Mouse (Mus musculus): ENCODE measurements around the gene Gm20708. TPM values are rescaled to one million over a fixed set of nuclear protein-coding genes. Genes with fewer than 3 reads are reported as not detected.
"Not testable (repeated sequence)": the region's sequence is repeated elsewhere in the genome, so short reads cannot be mapped to it uniquely, and the experiment has no call there.

Gm20708 gene
- polyA plus RNA-seq, 1 experiment from 2014 or later: not detected

DNA sequence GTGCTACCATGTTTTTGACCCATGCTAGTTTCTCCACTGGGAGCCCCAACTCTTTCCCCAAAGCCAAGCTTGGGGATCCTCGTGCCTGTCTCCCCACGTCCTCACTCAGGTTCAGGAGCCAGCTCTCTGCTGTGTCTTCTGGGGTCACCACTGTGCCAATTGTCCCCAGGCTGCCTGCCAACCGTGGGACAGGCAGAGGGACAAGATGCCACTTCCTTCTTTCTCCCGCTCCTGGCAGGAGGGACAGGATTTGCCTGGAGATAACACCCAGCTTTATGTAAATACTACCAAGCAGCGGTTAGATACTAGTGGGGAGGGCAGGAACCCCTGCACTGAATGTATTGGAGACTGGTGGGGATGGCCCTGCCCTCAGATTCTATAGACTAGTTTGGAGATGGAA lies 4.4 kb downstream of the Gm20708 start:
- no peak overlapping the region for H3K9ac ChIP-seq (ENCODE audit: low read length)
- H3K27me3 ChIP-seq (ENCODE audit: control insufficient read depth, insufficient read depth, low read length): no peaks in the 10 kb centered on the region
- H3K36me3 ChIP-seq (ENCODE audit: control insufficient read depth, insufficient read depth, low read length): peaks cover 14% of the 10 kb centered on the region
- H3K4me3 ChIP-seq (ENCODE audit: low read depth, low read length): no peak overlapping the region
- no peak overlapping the region for H3K4me2 ChIP-seq (ENCODE audit: low read depth)
- peaks cover 11% of the 10 kb centered on the region for H3K4me1 ChIP-seq (ENCODE audit: control insufficient read depth, insufficient read depth, low read length)
- DNase-seq (ENCODE audit: low spot score) (no peak), ATAC-seq (ENCODE audit: insufficient read depth, low FRiP score, low TSS enrichment) (no peak)
- WGBS: 89% methylated on average over 5 of the region's 5 CpGs
- H3K9me3 ChIP-seq (ENCODE audit: control insufficient read depth, low read length): no peaks in the 10 kb centered on the region
- no peak overlapping the region for H3K27ac ChIP-seq (ENCODE audit: low read depth, low read length)

DNA sequence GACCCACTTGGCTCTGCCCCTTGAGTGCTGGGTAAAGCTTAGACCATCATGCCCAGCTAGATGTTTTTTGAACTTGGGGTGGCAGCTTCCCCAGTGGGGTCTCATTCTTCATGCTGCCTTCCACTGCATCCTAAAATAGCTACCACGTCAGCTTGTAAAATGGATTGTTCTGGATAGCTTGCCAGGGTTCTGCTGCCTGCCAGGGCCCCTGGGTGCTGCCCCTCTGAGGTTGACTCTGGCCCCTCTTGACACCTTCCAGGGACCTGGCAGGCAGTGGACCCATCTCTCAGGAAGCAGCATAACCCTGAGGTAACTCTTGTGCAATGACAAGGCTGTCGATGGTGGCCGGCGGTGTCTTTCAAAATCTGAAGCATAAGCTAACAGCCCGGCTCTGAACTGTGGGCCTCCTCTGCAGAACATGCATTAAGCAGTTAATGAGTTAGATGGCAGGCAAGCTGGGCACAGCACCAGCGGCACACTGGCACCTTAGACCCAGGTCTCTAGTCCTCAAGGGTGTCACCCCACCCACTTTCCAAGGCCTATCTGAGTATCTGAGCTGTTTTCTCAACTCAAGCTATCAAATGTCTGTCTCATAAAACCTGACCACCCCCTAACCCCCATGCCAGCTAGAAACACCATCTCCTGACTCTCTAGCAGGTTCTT lies 5.4 kb downstream of the Gm20708 start:
- DNase-seq (ENCODE audit: low spot score): no peak
- H3K4me2 ChIP-seq (ENCODE audit: low read depth): no peak overlapping the region
- no peak overlapping the region for H3K4me3 ChIP-seq (ENCODE audit: low read depth, low read length)
- no peaks in the 10 kb centered on the region for H3K9me3 ChIP-seq (ENCODE audit: control insufficient read depth, low read length)
- H3K27ac ChIP-seq (ENCODE audit: low read depth, low read length): no peak overlapping the region
- 95% methylated on average over 6 of the region's 6 CpGs for WGBS
- H3K27me3 ChIP-seq (ENCODE audit: control insufficient read depth, insufficient read depth, low read length): no peaks in the 10 kb centered on the region
- no peak overlapping the region for H3K9ac ChIP-seq (ENCODE audit: low read length)
- no peak for ATAC-seq (ENCODE audit: insufficient read depth, low FRiP score, low TSS enrichment)
- peaks cover 14% of the 10 kb centered on the region for H3K36me3 ChIP-seq (ENCODE audit: control insufficient read depth, insufficient read depth, low read length)
- H3K4me1 ChIP-seq (ENCODE audit: control insufficient read depth, insufficient read depth, low read length): peaks cover 10% of the 10 kb centered on the region

DNA sequence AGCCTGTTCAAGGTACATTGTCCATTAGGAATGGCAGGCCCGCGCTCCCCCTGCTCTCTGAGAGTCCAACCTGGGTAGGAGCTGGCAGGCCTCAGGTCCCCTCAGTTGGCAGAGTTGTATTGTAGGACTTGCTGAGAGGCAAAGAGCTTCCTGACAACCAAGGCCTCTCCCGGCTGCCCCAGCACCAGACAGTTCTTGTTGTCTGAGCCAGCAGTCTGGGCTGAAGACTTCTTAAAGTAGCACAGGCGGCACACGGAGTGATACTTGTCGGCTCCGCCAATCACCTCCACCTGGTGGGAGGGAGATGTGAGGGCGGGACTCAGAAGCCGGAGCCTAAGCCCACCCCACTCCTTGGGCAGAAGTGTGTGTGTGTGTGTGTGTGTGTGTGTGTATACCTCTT lies 6.4 kb downstream of the Gm20708 start:
- peaks cover 14% of the 10 kb centered on the region for H3K36me3 ChIP-seq (ENCODE audit: control insufficient read depth, insufficient read depth, low read length)
- not testable (repeated sequence) for H3K4me1 ChIP-seq (ENCODE audit: control insufficient read depth, insufficient read depth, low read length); H3K9me3 ChIP-seq (ENCODE audit: control insufficient read depth, low read length); H3K4me3 ChIP-seq (ENCODE audit: low read depth, low read length); H3K4me2 ChIP-seq (ENCODE audit: low read depth); H3K9ac ChIP-seq (ENCODE audit: low read length); ATAC-seq (ENCODE audit: insufficient read depth, low FRiP score, low TSS enrichment); DNase-seq (ENCODE audit: low spot score); H3K27me3 ChIP-seq (ENCODE audit: control insufficient read depth, insufficient read depth, low read length); H3K27ac ChIP-seq (ENCODE audit: low read depth, low read length)
- WGBS: 94% methylated on average over 9 of the region's 9 CpGs

DNA sequence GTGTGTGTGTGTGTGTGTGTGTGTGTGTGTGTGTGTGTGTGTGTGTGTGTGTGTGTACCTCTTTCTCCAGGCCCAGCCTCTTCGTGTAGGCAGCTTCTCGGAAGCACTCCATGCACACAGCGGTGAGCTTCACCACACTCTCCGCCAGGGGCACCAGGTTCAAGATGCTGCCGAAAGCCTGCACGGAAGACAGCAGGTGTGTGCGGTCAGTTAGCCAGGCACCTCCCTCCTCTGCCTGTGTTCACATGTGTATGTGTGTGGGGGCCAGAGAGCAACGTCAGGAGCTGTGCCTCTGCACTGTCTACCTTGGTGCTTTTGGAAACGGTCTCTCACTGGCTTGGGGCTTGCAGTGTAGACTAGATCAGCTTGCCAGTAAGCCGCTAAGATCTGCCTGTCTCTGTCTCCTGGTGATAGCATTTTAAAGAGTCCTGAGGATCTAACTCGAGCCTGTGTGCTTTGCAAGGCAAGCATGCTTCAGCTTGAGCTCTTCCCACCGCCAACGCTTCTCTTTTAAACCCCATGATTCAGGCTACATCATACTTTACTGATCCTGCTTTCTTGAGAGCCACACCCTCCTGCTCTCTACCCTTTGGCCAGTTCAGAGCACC lies 7.0 kb downstream of the Gm20708 start:
- peaks cover 14% of the 10 kb centered on the region for H3K36me3 ChIP-seq (ENCODE audit: control insufficient read depth, insufficient read depth, low read length)
- WGBS: 90% methylated on average over 13 of the region's 13 CpGs

DNA sequence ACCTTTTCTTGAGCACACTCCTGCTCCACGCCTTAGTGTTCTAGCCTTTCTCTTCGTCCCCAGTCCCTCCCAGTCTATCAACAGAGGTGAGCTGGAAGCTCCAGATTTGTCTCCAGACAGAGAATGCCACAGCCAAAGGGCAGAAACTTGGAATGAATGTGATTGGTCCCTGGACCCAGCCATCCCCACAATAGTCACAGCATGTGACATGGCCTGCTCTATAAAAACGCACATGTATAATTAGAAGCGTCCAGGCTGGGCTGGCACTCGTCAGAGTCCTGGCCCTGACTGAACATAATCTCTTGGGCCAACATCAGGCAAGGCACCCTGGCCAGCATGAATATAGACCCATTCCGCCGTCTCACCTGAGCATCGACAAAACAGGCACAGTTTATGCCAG lies 9.6 kb downstream of the Gm20708 start:
- Histone ChIP-seq H3K4me2 (ENCODE audit: low read depth) (no peak overlapping the region), H3K4me1 (ENCODE audit: control insufficient read depth, insufficient read depth, low read length) (peaks cover 1% of the 10 kb centered on the region; the same call in 1 of the 2 replicates), H3K27me3 (ENCODE audit: control insufficient read depth, insufficient read depth, low read length) (no peaks in the 10 kb centered on the region), H3K9ac (ENCODE audit: low read length) (no peak overlapping the region), H3K36me3 (ENCODE audit: control insufficient read depth, insufficient read depth, low read length) (peaks cover 8% of the 10 kb centered on the region), H3K9me3 (ENCODE audit: control insufficient read depth, low read length) (no peaks in the 10 kb centered on the region), H3K4me3 (ENCODE audit: low read depth, low read length) (no peak overlapping the region), H3K27ac (ENCODE audit: low read depth, low read length) (no peak overlapping the region)
- DNase-seq (ENCODE audit: low spot score) (no peak), ATAC-seq (ENCODE audit: insufficient read depth, low FRiP score, low TSS enrichment) (no peak)
- WGBS: 79% methylated on average over 8 of the region's 8 CpGs

More for the DNA sequence above, 7.0 kb downstream of the Gm20708 start:
- no peak overlapping the region for H3K9ac ChIP-seq (ENCODE audit: low read length)
- no peak overlapping the region for H3K4me2 ChIP-seq (ENCODE audit: low read depth)
- no peaks in the 10 kb centered on the region for H3K9me3 ChIP-seq (ENCODE audit: control insufficient read depth, low read length)
- DNase-seq (ENCODE audit: low spot score) (no peak), ATAC-seq (ENCODE audit: insufficient read depth, low FRiP score, low TSS enrichment) (no peak)
- H3K4me3 ChIP-seq (ENCODE audit: low read depth, low read length): no peak overlapping the region
- H3K27ac ChIP-seq (ENCODE audit: low read depth, low read length): no peak overlapping the region
- H3K4me1 ChIP-seq (ENCODE audit: control insufficient read depth, insufficient read depth, low read length): no peaks in the 10 kb centered on the region
- H3K27me3 ChIP-seq (ENCODE audit: control insufficient read depth, insufficient read depth, low read length): no peaks in the 10 kb centered on the region

DNA sequence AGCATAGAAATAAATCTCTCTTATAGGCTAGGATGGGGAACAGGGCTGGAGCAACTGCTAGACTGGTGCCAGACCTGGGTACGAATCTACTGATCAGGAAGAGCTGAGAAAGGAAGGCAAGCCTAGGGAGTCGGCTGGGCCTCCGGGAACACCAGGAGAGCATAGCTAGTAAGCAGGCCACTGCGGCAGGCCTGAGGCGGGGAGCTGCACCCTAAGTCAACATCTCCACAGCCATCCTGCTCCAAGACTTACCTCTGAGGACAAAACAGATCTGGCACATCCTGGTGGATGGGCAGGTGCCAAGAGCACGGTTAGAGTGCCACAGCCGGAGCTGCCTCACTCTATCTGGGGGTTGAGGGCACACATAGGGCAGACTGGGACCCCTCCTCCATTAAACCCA lies 10.7 kb downstream of the Gm20708 start:
- Histone ChIP-seq H3K27ac (ENCODE audit: low read depth, low read length) (no peak overlapping the region), H3K27me3 (ENCODE audit: control insufficient read depth, insufficient read depth, low read length) (no peaks in the 10 kb centered on the region), H3K4me2 (ENCODE audit: low read depth) (no peak overlapping the region), H3K36me3 (ENCODE audit: control insufficient read depth, insufficient read depth, low read length) (peaks cover 4% of the 10 kb centered on the region; the same call in 1 of the 2 replicates), H3K4me3 (ENCODE audit: low read depth, low read length) (no peak overlapping the region), H3K4me1 (ENCODE audit: control insufficient read depth, insufficient read depth, low read length) (peaks cover 9% of the 10 kb centered on the region), H3K9ac (ENCODE audit: low read length) (no peak overlapping the region), H3K9me3 (ENCODE audit: control insufficient read depth, low read length) (no peaks in the 10 kb centered on the region)
- ATAC-seq (ENCODE audit: insufficient read depth, low FRiP score, low TSS enrichment) (no peak), DNase-seq (ENCODE audit: low spot score) (no peak)
- 100% methylated on average over 7 of the region's 7 CpGs for WGBS

DNA sequence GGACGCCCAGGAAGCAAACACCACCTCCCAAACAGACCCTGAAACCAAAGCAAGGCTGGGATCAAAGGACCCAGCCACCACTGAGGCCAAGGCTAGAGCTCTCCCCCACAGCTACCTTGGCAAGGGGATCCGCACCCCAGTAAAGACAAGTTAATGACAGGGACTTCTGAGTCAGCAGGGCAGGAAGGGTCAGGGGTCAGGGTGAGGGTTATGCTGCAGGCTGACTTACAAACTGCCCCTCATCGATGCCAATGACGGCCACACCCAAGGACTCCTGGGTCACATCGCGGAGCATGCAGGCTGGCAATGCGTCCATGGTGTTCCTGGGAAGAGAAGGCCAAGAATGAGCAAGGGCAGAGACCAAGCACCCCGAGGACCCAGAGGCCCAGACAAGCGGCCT lies 12.4 kb downstream of the Gm20708 start:
- no peak for DNase-seq (ENCODE audit: low spot score)
- Histone ChIP-seq H3K27me3 (ENCODE audit: control insufficient read depth, insufficient read depth, low read length) (no peaks in the 10 kb centered on the region), H3K36me3 (ENCODE audit: control insufficient read depth, insufficient read depth, low read length) (no peaks in the 10 kb centered on the region), H3K4me3 (ENCODE audit: low read depth, low read length) (no peak overlapping the region), H3K9ac (ENCODE audit: low read length) (no peak overlapping the region), H3K9me3 (ENCODE audit: control insufficient read depth, low read length) (no peaks in the 10 kb centered on the region), H3K4me2 (ENCODE audit: low read depth) (no peak overlapping the region), H3K4me1 (ENCODE audit: control insufficient read depth, insufficient read depth, low read length) (peaks cover 19% of the 10 kb centered on the region), H3K27ac (ENCODE audit: low read depth, low read length) (no peak overlapping the region)
- WGBS: 87% methylated on average over 9 of the region's 9 CpGs
- ATAC-seq (ENCODE audit: insufficient read depth, low FRiP score, low TSS enrichment): no peak

DNA sequence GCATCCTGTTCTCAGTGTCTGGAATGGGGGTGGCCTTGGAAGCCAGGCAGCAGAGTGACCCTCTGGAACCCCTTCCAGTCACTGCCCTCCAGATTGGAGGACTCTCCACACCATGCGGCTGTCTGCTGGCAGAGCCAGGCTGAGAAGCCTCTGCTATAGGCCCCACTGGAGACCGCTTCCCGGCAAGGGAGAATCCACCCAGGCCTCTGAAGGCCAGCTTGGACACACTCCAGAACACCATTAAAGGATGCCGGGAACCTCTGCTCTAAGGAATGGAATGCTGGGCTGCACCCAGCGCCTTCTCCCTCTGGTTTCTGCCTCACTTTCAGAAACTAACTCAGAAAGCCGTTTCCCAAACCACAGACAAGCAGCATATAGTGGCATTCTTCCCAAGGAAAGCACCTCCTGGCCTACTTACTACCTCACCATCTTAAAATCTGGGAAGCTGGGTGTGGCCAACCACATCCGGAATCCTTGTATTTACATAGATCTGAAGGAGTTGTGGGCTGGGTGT lies 13.3 kb downstream of the Gm20708 start:
- H3K9ac ChIP-seq (ENCODE audit: low read length): no peak overlapping the region
- H3K4me3 ChIP-seq (ENCODE audit: low read depth, low read length): no peak overlapping the region
- no peak overlapping the region for H3K4me2 ChIP-seq (ENCODE audit: low read depth)
- ATAC-seq (ENCODE audit: insufficient read depth, low FRiP score, low TSS enrichment) (no peak), DNase-seq (ENCODE audit: low spot score) (no peak)
- H3K4me1 ChIP-seq (ENCODE audit: control insufficient read depth, insufficient read depth, low read length): peaks cover 19% of the 10 kb centered on the region
- no peaks in the 10 kb centered on the region for H3K27me3 ChIP-seq (ENCODE audit: control insufficient read depth, insufficient read depth, low read length)
- no peaks in the 10 kb centered on the region for H3K36me3 ChIP-seq (ENCODE audit: control insufficient read depth, insufficient read depth, low read length)
- 96% methylated on average over 7 of the region's 7 CpGs for WGBS
- H3K27ac ChIP-seq (ENCODE audit: low read depth, low read length): no peak overlapping the region
- H3K9me3 ChIP-seq (ENCODE audit: control insufficient read depth, low read length): no peaks in the 10 kb centered on the region

DNA sequence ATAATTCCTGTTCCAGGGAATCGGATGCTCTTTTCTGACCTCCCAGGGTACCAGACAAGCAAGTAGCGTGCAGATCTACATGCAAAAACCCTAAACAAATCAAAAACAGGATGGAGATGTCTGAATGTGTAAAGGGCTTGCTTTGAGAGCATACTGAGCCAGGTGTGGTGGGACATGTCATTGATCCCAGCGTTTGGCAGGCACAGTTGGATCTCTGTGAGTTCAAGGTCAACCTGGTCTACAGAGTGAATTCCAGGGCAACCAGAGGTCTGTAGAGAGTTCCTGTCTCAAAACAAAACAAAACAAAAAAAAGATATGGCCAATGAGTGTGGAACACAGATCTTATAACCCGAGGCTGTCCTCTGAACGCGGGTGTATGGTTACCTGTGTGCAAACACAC lies 13.9 kb downstream of the Gm20708 start:
- Histone ChIP-seq H3K27ac (ENCODE audit: low read depth, low read length) (no peak overlapping the region), H3K36me3 (ENCODE audit: control insufficient read depth, insufficient read depth, low read length) (no peaks in the 10 kb centered on the region), H3K4me3 (ENCODE audit: low read depth, low read length) (no peak overlapping the region), H3K27me3 (ENCODE audit: control insufficient read depth, insufficient read depth, low read length) (no peaks in the 10 kb centered on the region), H3K9me3 (ENCODE audit: control insufficient read depth, low read length) (no peaks in the 10 kb centered on the region), H3K4me2 (ENCODE audit: low read depth) (no peak overlapping the region), H3K4me1 (ENCODE audit: control insufficient read depth, insufficient read depth, low read length) (peaks cover 19% of the 10 kb centered on the region), H3K9ac (ENCODE audit: low read length) (no peak overlapping the region)
- DNase-seq (ENCODE audit: low spot score) (no peak), ATAC-seq (ENCODE audit: insufficient read depth, low FRiP score, low TSS enrichment) (no peak)
- WGBS: 92% methylated on average over 6 of the region's 6 CpGs
